Mouse (Mus musculus): ENCODE measurements around the gene Ilkap. TPM values are rescaled to one million over a fixed set of nuclear protein-coding genes. Genes with fewer than 3 reads are reported as not detected.
A peak's percentile ranks its signal among the peaks of the same experiment; 100 is the strongest.

Gene Ilkap
- polyA plus RNA-seq, 1 experiment from 2014 or later, result 140 TPM

- H3K4me3 ChIP-seq (ENCODE audit: low read length), result no peak overlapping the region
- H3K27ac ChIP-seq (ENCODE audit: low read depth, low read length), result no peak overlapping the region
- no peaks in the 10 kb centered on the region for H3K36me3 ChIP-seq (ENCODE audit: control insufficient read depth, insufficient read depth, low read length)
- no peak for ATAC-seq
- no peaks in the 10 kb centered on the region for H3K9me3 ChIP-seq (ENCODE audit: control insufficient read depth, low read length)
- H3K4me1 ChIP-seq (ENCODE audit: control insufficient read depth, insufficient read depth, low read depth, low read length), result no peaks in the 10 kb centered on the region
- WGBS, result 75% methylated on average over 3 of the region's 3 CpGs
- H3K9ac ChIP-seq (ENCODE audit: low read depth, low read length), result no peak overlapping the region
- no peak overlapping the region for H3K4me2 ChIP-seq (ENCODE audit: low read length)
- H3K27me3 ChIP-seq (replicated peaks; ENCODE audit: control insufficient read depth, insufficient read depth, low read length), result peaks cover 5% of the 10 kb centered on the region
Measured at GRCm38 (mm10) chr1:91351249-91351648, 47.4 kb downstream of the Ilkap start.

DNA sequence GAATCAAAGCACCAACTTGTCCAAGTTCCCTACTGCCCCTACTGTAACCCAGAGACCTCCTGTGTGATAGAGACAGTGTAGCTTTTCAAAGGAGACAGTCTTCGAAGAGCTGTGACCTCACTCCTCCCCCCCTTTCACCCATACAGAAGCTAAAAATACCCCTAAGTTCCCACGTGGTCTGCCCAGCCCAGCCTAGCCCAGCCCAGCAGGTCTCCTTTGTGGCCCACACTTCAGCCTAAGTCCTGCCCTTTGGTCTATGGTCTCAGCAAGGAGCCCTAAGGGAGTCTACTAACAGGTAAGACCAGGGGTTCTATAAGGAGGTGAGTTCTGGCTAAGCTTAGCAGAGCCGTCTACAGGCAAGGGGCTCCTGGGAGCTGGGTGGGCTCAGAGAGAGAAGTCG is 47.8 kb downstream of the Ilkap start, which contains the start of gene Klhl30:
Gene Klhl30 (plus strand): TSS at position 176 of the 400 bp plus-strand sequence.
- no peak for ATAC-seq
- Histone ChIP-seq H3K4me1 (ENCODE audit: control insufficient read depth, insufficient read depth, low read depth, low read length) (no peaks in the 10 kb centered on the region), H3K9me3 (ENCODE audit: control insufficient read depth, low read length) (no peaks in the 10 kb centered on the region), H3K36me3 (ENCODE audit: control insufficient read depth, insufficient read depth, low read length) (no peaks in the 10 kb centered on the region), H3K9ac (ENCODE audit: low read depth, low read length) (no peak within 1 kb of the TSS), H3K27ac (ENCODE audit: low read depth, low read length) (no peak within 1 kb of the TSS), H3K4me3 (ENCODE audit: low read length) (no peak within 1 kb of the TSS), H3K27me3 (replicated peaks; ENCODE audit: control insufficient read depth, insufficient read depth, low read length) (peaks cover 9% of the 10 kb centered on the region), H3K4me2 (ENCODE audit: low read length) (no peak within 1 kb of the TSS)
- 62% methylated on average over 4 of the region's 4 CpGs for WGBS

- peak; percentile 81 for ATAC-seq
- 38% methylated on average over 3 of the region's 3 CpGs for WGBS
Measured at GRCm38 (mm10) chr1:91346892-91347291, 51.7 kb downstream of the Ilkap start.

GRCm38 (mm10) chr1:91344921-91345685 is 53.5 kb downstream of the Ilkap start:
- WGBS, result 2% methylated on average over 61 of the region's 68 CpGs
- no peaks in the 10 kb centered on the region for H3K9me3 ChIP-seq (ENCODE audit: control insufficient read depth, low read length)
- H3K9ac ChIP-seq (ENCODE audit: low read depth, low read length), result peak overlapping the region; percentile 58
- H3K27me3 ChIP-seq (replicated peaks; ENCODE audit: control insufficient read depth, insufficient read depth, low read length), result peaks cover 33% of the 10 kb centered on the region
- peak; percentile 53; the same call in 1 of the 2 replicates for ATAC-seq
- no peak overlapping the region for H3K27ac ChIP-seq (ENCODE audit: low read depth, low read length)
- no peaks in the 10 kb centered on the region for H3K36me3 ChIP-seq (ENCODE audit: control insufficient read depth, insufficient read depth, low read length)
- peak overlapping the region; percentile 41 for H3K4me3 ChIP-seq (ENCODE audit: low read length)
- H3K4me1 ChIP-seq (ENCODE audit: control insufficient read depth, insufficient read depth, low read depth, low read length), result peaks cover 12% of the 10 kb centered on the region
- H3K4me2 ChIP-seq (ENCODE audit: low read length), result peak overlapping the region; percentile 57

More at GRCm38 (mm10) chr1:91346892-91347291, 51.7 kb downstream of the Ilkap start:
- Histone ChIP-seq H3K4me1 (ENCODE audit: control insufficient read depth, insufficient read depth, low read depth, low read length) (peaks cover 12% of the 10 kb centered on the region), H3K4me2 (ENCODE audit: low read length) (no peak overlapping the region), H3K9ac (ENCODE audit: low read depth, low read length) (no peak overlapping the region), H3K27ac (ENCODE audit: low read depth, low read length) (no peak overlapping the region), H3K4me3 (ENCODE audit: low read length) (no peak overlapping the region), H3K36me3 (ENCODE audit: control insufficient read depth, insufficient read depth, low read length) (no peaks in the 10 kb centered on the region), H3K27me3 (replicated peaks; ENCODE audit: control insufficient read depth, insufficient read depth, low read length) (peaks cover 33% of the 10 kb centered on the region), H3K9me3 (ENCODE audit: control insufficient read depth, low read length) (no peaks in the 10 kb centered on the region)

DNA sequence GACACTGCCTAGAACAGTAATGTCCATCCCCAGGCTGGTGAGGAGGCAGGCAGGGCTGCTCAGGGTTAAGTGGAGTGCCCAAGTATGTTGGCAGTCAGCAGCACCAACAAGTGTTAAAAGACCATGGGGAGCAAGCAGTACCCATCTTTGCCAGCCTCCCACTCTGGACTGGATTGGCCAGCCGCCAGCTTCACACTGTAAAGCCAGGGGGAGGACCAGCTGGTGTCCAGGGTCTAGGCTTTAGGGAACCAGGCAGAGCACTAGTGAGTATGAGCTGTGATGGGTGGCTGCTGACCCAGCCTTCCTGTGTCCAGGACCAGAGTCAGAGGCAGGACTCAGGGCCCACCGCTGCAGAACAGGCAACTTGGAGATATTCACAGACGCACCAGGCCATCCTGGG is 54.6 kb downstream of the Ilkap start:
- Histone ChIP-seq H3K9ac (ENCODE audit: low read depth, low read length) (no peak overlapping the region), H3K27me3 (replicated peaks; ENCODE audit: control insufficient read depth, insufficient read depth, low read length) (peaks cover 33% of the 10 kb centered on the region), H3K4me2 (ENCODE audit: low read length) (no peak overlapping the region), H3K4me1 (ENCODE audit: control insufficient read depth, insufficient read depth, low read depth, low read length) (peaks cover 12% of the 10 kb centered on the region), H3K4me3 (ENCODE audit: low read length) (no peak overlapping the region), H3K27ac (ENCODE audit: low read depth, low read length) (no peak overlapping the region), H3K9me3 (ENCODE audit: control insufficient read depth, low read length) (no peaks in the 10 kb centered on the region), H3K36me3 (ENCODE audit: control insufficient read depth, insufficient read depth, low read length) (no peaks in the 10 kb centered on the region)
- 73% methylated on average over 3 of the region's 3 CpGs for WGBS
- ATAC-seq, result no peak

GRCm38 (mm10) chr1:91337355-91337754 is 61.3 kb downstream of the Ilkap start:
- Histone ChIP-seq H3K4me2 (ENCODE audit: low read length) (no peak overlapping the region), H3K36me3 (ENCODE audit: control insufficient read depth, insufficient read depth, low read length) (no peaks in the 10 kb centered on the region), H3K27me3 (replicated peaks; ENCODE audit: control insufficient read depth, insufficient read depth, low read length) (no peaks in the 10 kb centered on the region), H3K4me3 (ENCODE audit: low read length) (no peak overlapping the region), H3K9ac (ENCODE audit: low read depth, low read length) (no peak overlapping the region), H3K9me3 (ENCODE audit: control insufficient read depth, low read length) (no peaks in the 10 kb centered on the region), H3K27ac (ENCODE audit: low read depth, low read length) (no peak overlapping the region), H3K4me1 (ENCODE audit: control insufficient read depth, insufficient read depth, low read depth, low read length) (no peaks in the 10 kb centered on the region)
- no peak for ATAC-seq
- WGBS, result 90% methylated on average over 7 of the region's 7 CpGs

GRCm38 (mm10) chr1:91333582-91333981 is 65.0 kb downstream of the Ilkap start:
- Histone ChIP-seq H3K4me3 (ENCODE audit: low read length) (no peak overlapping the region), H3K36me3 (ENCODE audit: control insufficient read depth, insufficient read depth, low read length) (no peaks in the 10 kb centered on the region), H3K4me1 (ENCODE audit: control insufficient read depth, insufficient read depth, low read depth, low read length) (no peaks in the 10 kb centered on the region), H3K27me3 (replicated peaks; ENCODE audit: control insufficient read depth, insufficient read depth, low read length) (no peaks in the 10 kb centered on the region), H3K4me2 (ENCODE audit: low read length) (no peak overlapping the region), H3K9me3 (ENCODE audit: control insufficient read depth, low read length) (no peaks in the 10 kb centered on the region), H3K9ac (ENCODE audit: low read depth, low read length) (no peak overlapping the region), H3K27ac (ENCODE audit: low read depth, low read length) (no peak overlapping the region)
- no peak for ATAC-seq

- Histone ChIP-seq H3K4me1 (ENCODE audit: control insufficient read depth, insufficient read depth, low read depth, low read length) (no peaks in the 10 kb centered on the region), H3K27ac (ENCODE audit: low read depth, low read length) (no peak overlapping the region), H3K4me2 (ENCODE audit: low read length) (no peak overlapping the region), H3K9me3 (ENCODE audit: control insufficient read depth, low read length) (no peaks in the 10 kb centered on the region), H3K4me3 (ENCODE audit: low read length) (no peak overlapping the region), H3K27me3 (replicated peaks; ENCODE audit: control insufficient read depth, insufficient read depth, low read length) (no peaks in the 10 kb centered on the region), H3K36me3 (ENCODE audit: control insufficient read depth, insufficient read depth, low read length) (no peaks in the 10 kb centered on the region), H3K9ac (ENCODE audit: low read depth, low read length) (no peak overlapping the region)
- 43% methylated on average over 4 of the region's 4 CpGs for WGBS
- no peak for ATAC-seq
Measured at GRCm38 (mm10) chr1:91332102-91332501, 66.5 kb downstream of the Ilkap start.

DNA sequence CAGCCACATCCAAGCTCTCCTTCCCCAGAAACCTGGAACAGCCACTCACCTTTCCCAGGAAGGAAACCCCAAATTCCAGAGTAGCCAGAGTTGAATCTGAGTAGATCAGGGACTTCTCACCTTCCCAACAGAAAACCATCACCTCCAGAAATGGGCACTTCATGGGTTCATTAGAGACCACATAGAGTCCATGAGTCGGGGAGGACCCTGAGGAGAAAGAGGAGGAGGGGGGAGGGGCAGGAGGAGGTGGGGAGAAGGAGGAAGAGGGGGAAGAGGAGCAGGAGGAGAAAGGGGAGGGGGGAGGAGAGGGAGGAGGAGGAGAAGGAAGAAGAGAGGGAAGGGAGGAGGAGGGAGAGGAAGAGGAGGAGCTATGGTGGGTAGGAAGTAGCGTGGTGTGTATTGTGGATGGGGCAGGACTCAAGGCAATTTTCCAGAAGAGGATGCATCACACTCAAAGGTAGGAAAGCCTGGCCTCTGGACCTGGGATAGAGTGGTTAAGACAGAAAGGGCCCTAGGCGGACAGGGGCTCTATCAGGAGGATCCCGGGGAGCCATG is 73.0 kb downstream of the Ilkap start:
- no peak overlapping the region for H3K9ac ChIP-seq (ENCODE audit: low read depth, low read length)
- H3K4me2 ChIP-seq (ENCODE audit: low read length), result no peak overlapping the region
- H3K4me3 ChIP-seq (ENCODE audit: low read length), result no peak overlapping the region
- H3K4me1 ChIP-seq (ENCODE audit: control insufficient read depth, insufficient read depth, low read depth, low read length), result no peaks in the 10 kb centered on the region
- H3K36me3 ChIP-seq (ENCODE audit: control insufficient read depth, insufficient read depth, low read length), result no peaks in the 10 kb centered on the region
- no peak overlapping the region for H3K27ac ChIP-seq (ENCODE audit: low read depth, low read length)
- no peaks in the 10 kb centered on the region for H3K27me3 ChIP-seq (replicated peaks; ENCODE audit: control insufficient read depth, insufficient read depth, low read length)
- 86% methylated on average over 4 of the region's 4 CpGs for WGBS
- no peak for ATAC-seq
- no peaks in the 10 kb centered on the region for H3K9me3 ChIP-seq (ENCODE audit: control insufficient read depth, low read length)
